Mouse (Mus musculus): ENCODE results near the gene Mthfd2l. TPM values are rescaled to one million over a fixed set of nuclear protein-coding genes. Genes with fewer than 3 reads are reported as not detected.

Mthfd2l gene
- polyA plus RNA-seq, 1 experiment from 2014 or later: 58.7 TPM

DNA sequence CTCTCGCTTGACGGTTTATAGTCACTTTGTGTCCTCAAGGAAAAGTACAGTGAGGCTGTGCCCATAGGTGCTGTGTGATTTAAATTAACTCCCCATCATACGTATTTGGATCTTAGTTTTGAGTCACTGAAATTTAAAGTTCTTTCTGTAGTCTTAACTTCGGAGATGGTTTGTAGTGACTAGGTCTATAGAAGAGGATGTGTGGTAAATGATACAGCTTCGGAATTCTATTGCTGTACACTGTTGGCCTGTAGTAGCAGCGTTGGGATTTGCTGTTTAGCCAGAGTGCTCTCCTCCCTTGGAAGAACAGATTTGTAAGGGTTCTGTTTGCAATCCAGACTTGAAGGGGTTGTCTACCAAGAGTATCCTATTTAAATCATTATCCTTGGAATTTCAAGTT, 994 bp downstream of the Mthfd2l start:
- Histone ChIP-seq H3K4me2 (ENCODE audit: low read length) (peak overlapping the region; percentile 66), H3K9me3 (ENCODE audit: control insufficient read depth, low read length) (no peaks in the 10 kb centered on the region), H3K4me3 (replicated peaks; ENCODE audit: low read length) (peak overlapping the region; percentile 76), H3K4me1 (replicated peaks; ENCODE audit: control insufficient read depth, insufficient read depth, low read length) (peaks cover 16% of the 10 kb centered on the region), H3K27me3 (replicated peaks; ENCODE audit: control insufficient read depth, insufficient read depth, low read length) (no peaks in the 10 kb centered on the region), H3K9ac (replicated peaks; ENCODE audit: low read depth, low read length) (peak overlapping the region; percentile 100), H3K36me3 (ENCODE audit: control insufficient read depth, insufficient read depth) (no peaks in the 10 kb centered on the region), H3K27ac (ENCODE audit: low read length) (peak overlapping the region; percentile 98)
- under 1% methylated on average over 6 of the region's 6 CpGs for WGBS
- peak; percentile 39 for ATAC-seq

DNA sequence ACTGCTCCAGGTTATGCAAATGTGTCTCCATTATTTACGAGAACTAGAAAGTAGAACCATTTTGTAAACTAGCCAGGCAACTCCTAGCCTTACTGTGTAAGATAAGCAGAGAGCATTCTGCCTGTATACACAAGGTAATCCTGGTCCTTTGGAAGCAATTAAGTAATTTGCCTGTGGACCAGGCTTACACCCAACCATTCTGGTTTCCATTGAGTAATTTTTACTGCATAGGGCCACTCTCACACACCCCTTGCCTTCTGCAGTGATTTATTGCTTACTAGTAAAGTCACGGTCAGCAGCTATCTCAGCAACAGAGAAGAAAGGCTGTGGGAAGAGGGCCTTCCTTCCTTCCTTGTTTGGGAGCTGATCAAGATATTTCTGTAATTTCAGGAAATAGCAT, 5.8 kb downstream of the Mthfd2l start:
- Histone ChIP-seq H3K27ac (ENCODE audit: low read length) (no peak overlapping the region), H3K27me3 (replicated peaks; ENCODE audit: control insufficient read depth, insufficient read depth, low read length) (no peaks in the 10 kb centered on the region), H3K9ac (replicated peaks; ENCODE audit: low read depth, low read length) (no peak overlapping the region), H3K36me3 (ENCODE audit: control insufficient read depth, insufficient read depth) (no peaks in the 10 kb centered on the region), H3K4me3 (replicated peaks; ENCODE audit: low read length) (no peak overlapping the region), H3K4me2 (ENCODE audit: low read length) (no peak overlapping the region), H3K9me3 (ENCODE audit: control insufficient read depth, low read length) (no peaks in the 10 kb centered on the region), H3K4me1 (replicated peaks; ENCODE audit: control insufficient read depth, insufficient read depth, low read length) (peaks cover 12% of the 10 kb centered on the region)
- WGBS: 78% methylated on average over 2 of the region's 2 CpGs
- no peak for ATAC-seq

DNA sequence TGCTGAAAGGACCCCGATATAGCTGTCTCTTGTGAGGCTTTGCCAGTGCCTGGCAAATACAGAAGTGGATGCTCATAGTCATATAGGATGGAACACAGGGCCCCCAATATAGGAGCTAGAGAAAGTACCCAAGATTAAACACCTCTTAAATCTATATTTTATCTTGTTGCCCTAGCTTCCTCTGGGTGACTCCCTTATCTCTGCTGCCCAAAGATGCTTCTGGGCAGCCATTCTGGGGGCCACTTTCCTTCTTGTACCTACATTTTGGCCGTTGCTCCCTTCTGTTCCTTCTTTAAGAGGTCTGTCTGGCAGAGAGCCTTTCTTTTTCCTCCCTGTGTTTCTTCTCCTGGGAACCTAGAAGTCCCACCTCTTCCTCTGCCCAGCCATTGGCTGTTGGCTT, 14.5 kb downstream of the Mthfd2l start:
- no peaks in the 10 kb centered on the region for H3K4me1 ChIP-seq (replicated peaks; ENCODE audit: control insufficient read depth, insufficient read depth, low read length)
- no peak for ATAC-seq
- H3K27ac ChIP-seq (ENCODE audit: low read length): no peak overlapping the region
- no peak overlapping the region for H3K9ac ChIP-seq (replicated peaks; ENCODE audit: low read depth, low read length)
- H3K4me2 ChIP-seq (ENCODE audit: low read length): no peak overlapping the region
- H3K27me3 ChIP-seq (replicated peaks; ENCODE audit: control insufficient read depth, insufficient read depth, low read length): no peaks in the 10 kb centered on the region
- 97% methylated on average over 2 of the region's 2 CpGs for WGBS
- no peak overlapping the region for H3K4me3 ChIP-seq (replicated peaks; ENCODE audit: low read length)
- H3K36me3 ChIP-seq (ENCODE audit: control insufficient read depth, insufficient read depth): peaks cover 4% of the 10 kb centered on the region; the same call in 1 of the 2 replicates
- no peaks in the 10 kb centered on the region for H3K9me3 ChIP-seq (ENCODE audit: control insufficient read depth, low read length)

DNA sequence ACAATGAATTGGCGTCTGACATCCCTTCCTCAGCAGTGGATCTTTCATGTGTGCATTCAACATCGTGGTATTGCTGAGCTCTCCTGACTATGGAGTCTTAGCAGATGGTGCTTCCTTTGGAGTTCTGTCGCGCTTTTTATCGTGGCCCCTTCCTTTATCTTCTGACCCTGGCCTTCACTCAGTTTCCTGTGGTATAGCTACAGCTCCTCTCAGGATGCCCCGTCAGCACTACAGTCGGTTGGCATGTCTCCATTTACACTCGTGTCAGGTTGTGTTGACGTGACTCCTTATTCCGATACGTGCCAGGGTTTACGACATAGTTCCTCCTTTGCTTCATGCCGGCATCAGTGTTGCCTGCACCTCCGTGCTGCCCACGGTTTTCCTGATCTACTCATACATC, 18.6 kb downstream of the Mthfd2l start:
- Histone ChIP-seq H3K9ac (replicated peaks; ENCODE audit: low read depth, low read length) (no peak overlapping the region), H3K9me3 (ENCODE audit: control insufficient read depth, low read length) (no peaks in the 10 kb centered on the region), H3K4me3 (replicated peaks; ENCODE audit: low read length) (no peak overlapping the region), H3K36me3 (ENCODE audit: control insufficient read depth, insufficient read depth) (peaks cover 4% of the 10 kb centered on the region; the same call in 1 of the 2 replicates), H3K4me2 (ENCODE audit: low read length) (no peak overlapping the region), H3K27ac (ENCODE audit: low read length) (no peak overlapping the region), H3K4me1 (replicated peaks; ENCODE audit: control insufficient read depth, insufficient read depth, low read length) (no peaks in the 10 kb centered on the region), H3K27me3 (replicated peaks; ENCODE audit: control insufficient read depth, insufficient read depth, low read length) (no peaks in the 10 kb centered on the region)
- WGBS: 89% methylated on average over 15 of the region's 15 CpGs
- no peak for ATAC-seq

DNA sequence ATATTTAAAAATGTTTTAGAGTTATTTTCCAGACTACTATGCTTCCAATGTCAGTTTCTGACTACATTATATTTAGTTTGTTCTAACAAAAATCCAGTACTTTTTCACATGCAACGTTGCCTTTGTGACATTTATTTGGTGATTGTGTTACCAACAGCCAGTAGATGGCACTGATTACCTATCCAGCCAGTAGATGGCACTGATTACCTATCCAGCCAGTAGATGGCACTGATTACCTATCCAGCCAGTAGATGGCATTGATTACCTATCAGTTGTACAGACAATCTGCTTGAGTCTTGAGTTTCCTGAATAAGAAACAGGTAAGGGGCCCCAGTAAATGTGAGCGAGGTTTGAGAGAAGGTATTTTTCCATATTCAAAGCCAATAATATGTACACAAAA, 20.6 kb downstream of the Mthfd2l start:
- Histone ChIP-seq H3K36me3 (ENCODE audit: control insufficient read depth, insufficient read depth) (peaks cover 4% of the 10 kb centered on the region; the same call in 1 of the 2 replicates), H3K9ac (replicated peaks; ENCODE audit: low read depth, low read length) (no peak overlapping the region), H3K4me3 (replicated peaks; ENCODE audit: low read length) (no peak overlapping the region), H3K27me3 (replicated peaks; ENCODE audit: control insufficient read depth, insufficient read depth, low read length) (no peaks in the 10 kb centered on the region), H3K27ac (ENCODE audit: low read length) (no peak overlapping the region), H3K4me2 (ENCODE audit: low read length) (no peak overlapping the region), H3K9me3 (ENCODE audit: control insufficient read depth, low read length) (no peaks in the 10 kb centered on the region), H3K4me1 (replicated peaks; ENCODE audit: control insufficient read depth, insufficient read depth, low read length) (no peaks in the 10 kb centered on the region)
- ATAC-seq: peak; percentile 84
- 27% methylated on average over 2 of the region's 2 CpGs for WGBS

DNA sequence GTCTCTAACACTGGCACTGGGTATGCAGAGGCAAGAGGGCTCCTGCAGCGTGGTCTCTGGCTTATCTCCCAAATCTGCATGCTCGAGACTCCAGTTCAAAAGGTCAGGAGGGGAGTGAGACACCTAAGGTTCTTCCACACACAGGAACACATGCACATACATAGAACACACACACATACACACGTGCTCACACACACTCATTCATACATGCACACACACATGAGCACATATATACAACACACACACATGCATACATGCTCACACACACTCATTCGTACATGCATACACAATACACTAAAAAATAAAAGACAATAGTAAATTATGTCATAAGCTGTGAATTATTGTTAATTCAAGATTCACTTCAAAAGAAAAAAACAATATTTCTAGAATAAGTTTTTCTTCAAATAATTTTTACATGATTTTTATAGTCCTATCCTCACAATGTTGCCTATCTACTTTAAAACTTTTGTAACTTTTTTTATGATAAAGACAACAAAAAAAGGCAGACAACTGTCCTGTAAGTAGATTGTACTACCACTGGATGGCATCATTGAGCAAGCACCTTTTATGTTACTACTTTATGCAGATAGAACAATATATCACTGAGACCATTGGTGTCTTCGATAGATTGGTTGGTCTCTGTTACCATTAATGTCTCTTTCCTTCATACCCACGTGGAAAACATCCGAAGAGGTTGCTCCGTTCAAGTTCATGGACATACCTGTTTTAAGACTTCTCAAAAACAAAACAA, 22.0 kb downstream of the Mthfd2l start:
- Histone ChIP-seq H3K27me3 (replicated peaks; ENCODE audit: control insufficient read depth, insufficient read depth, low read length) (no peaks in the 10 kb centered on the region), H3K4me2 (ENCODE audit: low read length) (no peak overlapping the region), H3K36me3 (ENCODE audit: control insufficient read depth, insufficient read depth) (peaks cover 4% of the 10 kb centered on the region; the same call in 1 of the 2 replicates), H3K4me1 (replicated peaks; ENCODE audit: control insufficient read depth, insufficient read depth, low read length) (no peaks in the 10 kb centered on the region), H3K4me3 (replicated peaks; ENCODE audit: low read length) (no peak overlapping the region), H3K27ac (ENCODE audit: low read length) (no peak overlapping the region), H3K9me3 (ENCODE audit: control insufficient read depth, low read length) (no peaks in the 10 kb centered on the region), H3K9ac (replicated peaks; ENCODE audit: low read depth, low read length) (no peak overlapping the region)
- 87% methylated on average over 8 of the region's 8 CpGs for WGBS
- ATAC-seq: no peak

DNA sequence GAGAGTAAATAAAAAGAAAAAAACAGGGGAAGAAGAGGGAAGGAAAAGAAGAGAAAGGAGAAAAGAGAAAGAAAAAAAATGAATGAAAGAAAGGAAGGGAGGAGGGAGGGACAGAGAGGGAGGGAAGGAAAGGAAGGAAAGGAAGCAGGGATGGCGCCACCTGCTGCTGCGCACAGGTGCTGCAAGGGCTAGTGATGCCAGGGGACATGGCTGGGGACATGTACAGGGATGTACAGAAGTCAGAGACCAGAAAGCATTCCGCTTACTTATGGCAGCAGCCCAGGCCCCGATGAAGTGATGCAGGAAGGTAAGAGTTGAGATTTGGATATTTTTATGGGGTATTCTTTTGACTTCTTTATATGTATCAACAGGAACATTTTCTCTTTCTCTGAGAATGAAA, 33.4 kb downstream of the Mthfd2l start:
- no peak for ATAC-seq
- no peak overlapping the region for H3K27ac ChIP-seq (ENCODE audit: low read length)
- peaks cover 2% of the 10 kb centered on the region; the same call in 1 of the 2 replicates for H3K36me3 ChIP-seq (ENCODE audit: control insufficient read depth, insufficient read depth)
- H3K4me2 ChIP-seq (ENCODE audit: low read length): no peak overlapping the region
- 62% methylated on average over 4 of the region's 4 CpGs for WGBS
- no peaks in the 10 kb centered on the region for H3K4me1 ChIP-seq (replicated peaks; ENCODE audit: control insufficient read depth, insufficient read depth, low read length)
- H3K27me3 ChIP-seq (replicated peaks; ENCODE audit: control insufficient read depth, insufficient read depth, low read length): no peaks in the 10 kb centered on the region
- H3K4me3 ChIP-seq (replicated peaks; ENCODE audit: low read length): no peak overlapping the region
- no peak overlapping the region for H3K9ac ChIP-seq (replicated peaks; ENCODE audit: low read depth, low read length)
- no peaks in the 10 kb centered on the region for H3K9me3 ChIP-seq (ENCODE audit: control insufficient read depth, low read length)

DNA sequence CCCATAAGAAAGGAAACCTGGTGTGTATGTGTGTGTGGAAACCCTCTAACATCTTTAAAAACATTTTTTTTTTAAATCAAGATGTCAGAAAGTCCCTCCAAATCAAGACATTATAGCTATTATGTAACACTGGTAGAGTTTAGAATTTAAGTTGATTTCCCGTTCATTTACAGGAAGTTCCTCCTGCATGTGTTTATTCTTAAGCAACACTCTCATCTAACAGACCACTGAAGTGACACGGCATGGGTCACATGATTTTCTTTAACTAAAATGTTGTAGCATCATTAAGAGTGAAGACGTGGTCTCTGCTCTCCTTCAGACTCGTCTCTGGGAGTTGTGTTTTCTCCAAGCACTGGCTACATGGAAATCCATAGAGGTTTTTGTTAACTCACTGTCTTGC, 33.8 kb downstream of the Mthfd2l start:
- no peak overlapping the region for H3K27ac ChIP-seq (ENCODE audit: low read length)
- no peak overlapping the region for H3K4me2 ChIP-seq (ENCODE audit: low read length)
- 88% methylated on average over 4 of the region's 4 CpGs for WGBS
- no peaks in the 10 kb centered on the region for H3K9me3 ChIP-seq (ENCODE audit: control insufficient read depth, low read length)
- no peaks in the 10 kb centered on the region for H3K27me3 ChIP-seq (replicated peaks; ENCODE audit: control insufficient read depth, insufficient read depth, low read length)
- no peaks in the 10 kb centered on the region for H3K36me3 ChIP-seq (ENCODE audit: control insufficient read depth, insufficient read depth)
- no peak overlapping the region for H3K4me3 ChIP-seq (replicated peaks; ENCODE audit: low read length)
- no peak for ATAC-seq
- no peak overlapping the region for H3K9ac ChIP-seq (replicated peaks; ENCODE audit: low read depth, low read length)
- H3K4me1 ChIP-seq (replicated peaks; ENCODE audit: control insufficient read depth, insufficient read depth, low read length): no peaks in the 10 kb centered on the region

DNA sequence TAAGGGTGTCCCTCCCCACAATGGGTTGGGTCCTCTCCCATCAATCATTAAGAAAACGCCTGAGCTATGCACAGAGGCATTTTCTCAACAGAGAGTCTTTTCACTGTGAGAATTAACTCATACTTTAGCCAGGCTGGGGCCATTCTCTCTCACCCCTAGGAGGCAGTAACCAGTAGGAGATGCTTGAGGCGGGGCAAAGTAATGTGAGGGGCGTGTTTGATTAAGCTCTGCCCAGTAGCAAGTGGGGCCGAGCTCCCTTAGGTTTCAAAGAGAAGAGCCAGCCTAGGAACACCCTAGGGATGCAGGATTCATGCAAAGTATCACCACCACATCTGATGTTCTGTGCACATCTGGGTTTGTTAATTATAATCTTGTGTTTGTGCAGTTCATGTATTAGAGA, 34.5 kb downstream of the Mthfd2l start:
- no peak overlapping the region for H3K4me2 ChIP-seq (ENCODE audit: low read length)
- no peaks in the 10 kb centered on the region for H3K36me3 ChIP-seq (ENCODE audit: control insufficient read depth, insufficient read depth)
- H3K4me1 ChIP-seq (replicated peaks; ENCODE audit: control insufficient read depth, insufficient read depth, low read length): no peaks in the 10 kb centered on the region
- no peak overlapping the region for H3K27ac ChIP-seq (ENCODE audit: low read length)
- WGBS: 72% methylated on average over 4 of the region's 4 CpGs
- H3K4me3 ChIP-seq (replicated peaks; ENCODE audit: low read length): no peak overlapping the region
- no peak for ATAC-seq
- H3K27me3 ChIP-seq (replicated peaks; ENCODE audit: control insufficient read depth, insufficient read depth, low read length): no peaks in the 10 kb centered on the region
- no peak overlapping the region for H3K9ac ChIP-seq (replicated peaks; ENCODE audit: low read depth, low read length)
- H3K9me3 ChIP-seq (ENCODE audit: control insufficient read depth, low read length): no peaks in the 10 kb centered on the region

Measured in forebrain, embryonic 16.5 days (tissue).